In the genomic region with DNA sequence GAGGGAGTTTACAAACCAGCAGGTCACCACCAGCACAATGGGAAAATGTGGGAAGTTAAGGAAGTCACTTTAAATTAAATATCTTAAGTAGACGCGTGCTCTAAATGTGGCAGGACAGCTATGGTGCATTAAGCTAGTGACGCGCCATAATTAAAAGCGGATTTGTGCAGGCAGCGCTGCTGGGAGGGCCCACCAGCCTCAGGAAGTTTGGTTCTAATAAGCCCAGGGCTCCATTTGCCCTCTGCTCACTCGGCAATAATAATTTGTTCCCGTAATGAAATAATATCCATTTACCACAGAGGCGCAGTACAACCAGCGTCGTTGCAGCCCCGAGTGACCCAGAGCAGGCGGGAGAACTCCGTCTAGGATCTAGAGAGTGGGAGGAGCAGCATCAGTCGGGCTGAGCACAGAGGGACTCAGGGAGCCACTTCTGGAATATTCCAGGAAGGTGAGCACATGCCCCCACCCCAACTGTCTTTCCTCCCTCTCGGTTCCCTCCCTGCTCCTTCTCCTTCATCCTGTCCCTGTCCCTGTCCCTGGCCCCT, we compare ENCODE assay signal across 21 mouse cellular contexts.
DNase-seq lines count a peak whose midpoint lies in the region; ATAC-seq and TF ChIP-seq lines count a peak whose summit lies in the region.
"Had no signal": no experiment of that assay in that cellular context is flagged by ENCODE, and none has a peak within 500 bp of the region (broad histone marks: within the 10 kb centered on the region; RNA-seq: fewer than 3 reads in every experiment).

No protein-coding gene starts in this region.

- no peak overlapping the region for H3K4me3 ChIP-seq in heart, embryonic 10.5 days
- H3K4me3 ChIP-seq in neural tube, embryonic 13.5 days: no peak overlapping the region
- H3K4me3 ChIP-seq in neural tube, embryonic 15.5 days (replicated peaks): no peak overlapping the region
- no peak overlapping the region for H3K4me3 ChIP-seq in limb, embryonic 11.5 days (ENCODE audit: low read depth, low read length)
- H3K4me3 ChIP-seq in layer of hippocampus, adult 2 months: no peak overlapping the region
- no peak overlapping the region for H3K4me3 ChIP-seq in kidney, embryonic 16.5 days (ENCODE audit: low read length)
- H3K4me3 ChIP-seq: erythroblast, embryonic 14.5 days; gastrocnemius, adult 2 months; heart, adult 2 months; stomach, embryonic 15.5 days had no signal

- DNase-seq in heart, embryonic 10.5 days (ENCODE audit: low spot score): no peak
- no peak for DNase-seq in heart, adult 11 months
- peak; percentile 55 for DNase-seq in limb, embryonic 11.5 days (ENCODE audit: low spot score)
- no peak for DNase-seq in layer of hippocampus, adult 2 months (ENCODE audit: low spot score in 2 of 2)
- DNase-seq: cerebellum, postnatal 25 days; forebrain, postnatal 0 days; gastrocnemius, adult 2 months; heart, adult 2 months; heart, postnatal 10 days; kidney, postnatal 4 days; layer of hippocampus, postnatal 36 days; lung, adult 18-20 months; thymus, postnatal 25 days had no signal

- peak; percentile 40; the same call in 1 of the 2 replicates for ATAC-seq in neural tube, embryonic 13.5 days (ENCODE audit: low read depth)
- no peak for ATAC-seq in neural tube, embryonic 15.5 days (ENCODE audit: low FRiP score)
- no peak for ATAC-seq in limb, embryonic 11.5 days (ENCODE audit: insufficient number of reproducible peaks, low FRiP score, low TSS enrichment, low read depth)
- no peak for ATAC-seq in kidney, embryonic 16.5 days (ENCODE audit: low FRiP score, low TSS enrichment)
- ATAC-seq: forebrain, postnatal 0 days; inflammation-experienced regulatory T-cells, adult 6 months; midbrain, embryonic 16.5 days had no signal

- WGBS in heart, embryonic 10.5 days: 66% methylated on average over 16 of the region's 16 CpGs
- 38% methylated on average over 16 of the region's 16 CpGs for WGBS in neural tube, embryonic 13.5 days
- WGBS in neural tube, embryonic 15.5 days: 35% methylated on average over 16 of the region's 16 CpGs
- 14% methylated on average over 16 of the region's 16 CpGs for WGBS in limb, embryonic 11.5 days
- WGBS in kidney, embryonic 16.5 days: 26% methylated on average over 16 of the region's 16 CpGs

- H3K9me3 ChIP-seq in heart, embryonic 10.5 days: no peaks in the 10 kb centered on the region
- no peaks in the 10 kb centered on the region for H3K9me3 ChIP-seq in neural tube, embryonic 13.5 days
- H3K9me3 ChIP-seq in neural tube, embryonic 15.5 days (replicated peaks): no peaks in the 10 kb centered on the region
- no peaks in the 10 kb centered on the region for H3K9me3 ChIP-seq in limb, embryonic 11.5 days (ENCODE audit: control insufficient read depth, low read length)
- H3K9me3 ChIP-seq in kidney, embryonic 16.5 days (ENCODE audit: low read length): no peaks in the 10 kb centered on the region
- H3K9me3 ChIP-seq: stomach, embryonic 15.5 days had no signal

- TF ChIP-seq CTCF in layer of hippocampus, adult 2 months (conservative IDR thresholded peaks at IDR 0.05): no peak

- peaks cover 42% of the 10 kb centered on the region for H3K4me1 ChIP-seq in heart, embryonic 10.5 days
- peaks cover 10% of the 10 kb centered on the region for H3K4me1 ChIP-seq in neural tube, embryonic 13.5 days (replicated peaks)
- peaks cover 11% of the 10 kb centered on the region; the same call in 1 of the 2 replicates for H3K4me1 ChIP-seq in neural tube, embryonic 15.5 days
- peaks cover 21% of the 10 kb centered on the region for H3K4me1 ChIP-seq in limb, embryonic 11.5 days (ENCODE audit: control insufficient read depth, insufficient read depth, low read length)
- peaks cover 22% of the 10 kb centered on the region for H3K4me1 ChIP-seq in kidney, embryonic 16.5 days (ENCODE audit: insufficient read depth, low read length)

- H3K36me3 ChIP-seq in heart, embryonic 10.5 days: no peaks in the 10 kb centered on the region
- H3K36me3 ChIP-seq in neural tube, embryonic 13.5 days: no peaks in the 10 kb centered on the region
- H3K36me3 ChIP-seq in neural tube, embryonic 15.5 days: no peaks in the 10 kb centered on the region
- H3K36me3 ChIP-seq in limb, embryonic 11.5 days (ENCODE audit: control insufficient read depth, insufficient read depth, low read length): no peaks in the 10 kb centered on the region
- no peaks in the 10 kb centered on the region for H3K36me3 ChIP-seq in kidney, embryonic 16.5 days (ENCODE audit: insufficient read depth, low read length)
- H3K36me3 ChIP-seq: stomach, embryonic 15.5 days had no signal

- no peak overlapping the region; the same call in 1 of the 2 replicates for H3K4me2 ChIP-seq in neural tube, embryonic 13.5 days
- no peak overlapping the region for H3K4me2 ChIP-seq in neural tube, embryonic 15.5 days
- no peak overlapping the region for H3K4me2 ChIP-seq in limb, embryonic 11.5 days (ENCODE audit: low read depth, severe bottlenecking)
- no peak overlapping the region for H3K4me2 ChIP-seq in kidney, embryonic 16.5 days (replicated peaks; ENCODE audit: low read depth, low read length)
- H3K4me2 ChIP-seq: stomach, embryonic 15.5 days had no signal

- 0 out of 2 replicates have a peak overlapping the region, but pooled peaks have one; percentile 19 for H3K27ac ChIP-seq in heart, embryonic 10.5 days
- no peak overlapping the region for H3K27ac ChIP-seq in neural tube, embryonic 13.5 days (replicated peaks)
- H3K27ac ChIP-seq in neural tube, embryonic 15.5 days (replicated peaks): no peak overlapping the region
- no peak overlapping the region for H3K27ac ChIP-seq in limb, embryonic 11.5 days (replicated peaks; ENCODE audit: low read depth, low read length)
- H3K27ac ChIP-seq in layer of hippocampus, adult 2 months: no peak overlapping the region
- H3K27ac ChIP-seq in kidney, embryonic 16.5 days (ENCODE audit: low read length): no peak overlapping the region
- H3K27ac ChIP-seq: gastrocnemius, adult 2 months; heart, adult 2 months; macrophage; stomach, embryonic 15.5 days had no signal

- H3K9ac ChIP-seq in neural tube, embryonic 13.5 days: no peak overlapping the region
- H3K9ac ChIP-seq in neural tube, embryonic 15.5 days (replicated peaks): no peak overlapping the region
- H3K9ac ChIP-seq in limb, embryonic 11.5 days (ENCODE audit: low read length): no peak overlapping the region
- H3K9ac ChIP-seq in kidney, embryonic 16.5 days (replicated peaks; ENCODE audit: low read length): no peak overlapping the region
- H3K9ac ChIP-seq: forebrain, postnatal 0 days; stomach, embryonic 15.5 days had no signal

- peaks cover 66% of the 10 kb centered on the region for H3K27me3 ChIP-seq in heart, embryonic 10.5 days (ENCODE audit: insufficient read depth, poor library complexity, severe bottlenecking)
- H3K27me3 ChIP-seq in neural tube, embryonic 13.5 days: peaks cover 42% of the 10 kb centered on the region
- H3K27me3 ChIP-seq in neural tube, embryonic 15.5 days (replicated peaks): peaks cover 9% of the 10 kb centered on the region
- peaks cover 10% of the 10 kb centered on the region; the same call in 1 of the 2 replicates for H3K27me3 ChIP-seq in limb, embryonic 11.5 days (ENCODE audit: control insufficient read depth, insufficient read depth, low read length)
- H3K27me3 ChIP-seq in kidney, embryonic 16.5 days (ENCODE audit: insufficient read depth, low read length): peaks cover 86% of the 10 kb centered on the region
- H3K27me3 ChIP-seq: stomach, embryonic 15.5 days had no signal
